Mouse (Mus musculus) lung, embryonic 14.5 days (tissue): ENCODE measurements around the gene Grin2c. TPM values are rescaled to one million over a fixed set of nuclear protein-coding genes. Genes with fewer than 3 reads are reported as not detected.

Source experiments
- ATAC-seq: fragments of 200-750 bp; cut with Nextera tagmentation; 2 replicates; pipeline ENCODE4 v1.8.0; 2017; ENCODE audit warnings: mild to moderate bottlenecking, moderate TSS enrichment, moderate library complexity; ENCODE audit not compliant: insufficient read depth
- DNase-seq: peaks from one replicate; pipeline ENCODE4 v3.0.0-alpha.2; 2015
- H3K27ac ChIP-seq: fragments of 300-500 bp; sonication (generic); 2 replicates; pipeline ENCODE4 v1.5.1; 2014; ENCODE audit warnings: low read depth, mild to moderate bottlenecking, moderate library complexity
- H3K27me3 ChIP-seq: fragments of 300-500 bp; sonication (generic); 2 replicates; pipeline ENCODE4 v1.6.1; 2014; ENCODE audit warnings: low read length, control low read depth; ENCODE audit not compliant: insufficient read depth
- H3K36me3 ChIP-seq: fragments of 300-500 bp; sonication (generic); 2 replicates; pipeline ENCODE4 v1.6.1; 2014; ENCODE audit warnings: control low read depth; ENCODE audit not compliant: insufficient read depth
- H3K4me1 ChIP-seq: fragments of 300-500 bp; sonication (generic); 2 replicates; pipeline ENCODE4 v1.6.1; 2014; ENCODE audit warnings: antibody characterized with exemption, control low read depth; ENCODE audit not compliant: insufficient read depth
- H3K4me2 ChIP-seq: fragments of 300-500 bp; sonication (generic); 2 replicates; pipeline ENCODE4 v1.6.1; 2014; ENCODE audit warnings: mild to moderate bottlenecking
- H3K4me3 ChIP-seq: fragments of 300-500 bp; sonication (generic); 2 replicates; pipeline ENCODE4 v1.5.1; 2014; ENCODE audit warnings: low read depth, low read length
- H3K9ac ChIP-seq: fragments of 300-500 bp; sonication (generic); 2 replicates; pipeline ENCODE4 v1.6.1; 2014
- H3K9me3 ChIP-seq: fragments of 300-500 bp; sonication (generic); 2 replicates; pipeline ENCODE4 v1.6.1; 2016; ENCODE audit warnings: low read depth, low read length, control low read depth
- CTCF ChIP-seq: IDR thresholded peaks from 2 replicates; pipeline ENCODE4 v1.5.1; 2016; ENCODE audit warnings: antibody characterized with exemption, low read depth
- WGBS: fragments of 180-500 bp; shearing (Covaris S2); extraction: QIAGEN DNeasy Blood & Tissue Kit; methylation state at CpG from one replicate; pipeline ENCODE4 v1.1.7; 2014; 5-methylcytosine and 5-hydroxymethylcytosine counted together
- polyA plus RNA-seq: library from polyadenylated mRNA; unstranded; fragments of >200 nt; fragmentation: Nextera tagmentation; extraction: Ambion mirVana; gene quantifications from 2 replicates; pipeline ENCODE4 v1.2.1, GENCODE M21; 2014

The Grin2c gene
- polyA plus RNA-seq, 1 experiment from 2014 or later = not detected

DNA sequence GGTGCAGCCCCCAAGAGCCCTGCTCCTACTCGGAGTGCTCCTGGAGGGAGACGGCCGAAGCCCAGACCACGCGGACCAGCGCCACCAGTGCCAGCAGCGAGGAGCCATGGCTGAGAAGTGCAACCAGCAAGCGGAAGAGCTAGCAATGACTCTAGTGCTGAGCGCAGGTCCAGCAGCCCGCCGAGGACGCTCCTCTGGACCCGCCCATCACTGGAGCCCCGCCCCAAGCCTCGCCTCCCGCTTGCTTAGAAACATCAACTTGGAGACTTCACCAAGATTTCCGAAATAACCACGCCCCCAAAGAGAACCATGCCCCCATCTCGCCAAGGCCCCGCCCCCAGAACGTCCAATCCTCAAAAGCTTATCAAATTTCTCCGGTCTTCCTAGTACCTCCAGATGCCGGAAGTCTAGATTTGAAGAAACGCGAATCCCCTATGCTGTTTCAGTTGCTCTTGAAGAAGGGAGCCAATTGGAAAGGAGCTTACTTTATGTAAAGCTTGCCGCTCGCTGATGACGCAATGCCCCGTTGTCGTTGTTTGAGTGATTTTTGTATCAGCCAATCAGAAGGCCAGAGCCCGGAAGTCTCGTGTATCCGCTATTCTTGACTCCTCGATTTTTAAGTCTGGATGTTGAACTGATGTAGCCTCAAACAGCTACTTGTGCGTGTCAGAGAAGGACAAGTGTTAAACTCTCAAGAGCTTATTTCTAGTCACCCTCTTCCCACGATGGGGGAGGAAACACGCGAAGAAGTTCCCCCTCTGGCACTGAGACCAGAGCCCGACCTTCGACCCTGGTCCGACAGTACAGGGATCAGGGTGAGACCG is 9.9 kb upstream of the Grin2c start, which contains the start of gene Fdxr:
Gene Fdxr (minus strand): TSS at position 271 of the 824 bp plus-strand sequence.
- Histone ChIP-seq H3K27ac (peak within 1 kb of the TSS; percentile 65), H3K36me3 (no peaks in the 10 kb centered on the region), H3K4me1 (0 out of 2 replicates have a peak, but pooled peaks cover 9% of the 10 kb centered on the region), H3K4me3 (peak within 1 kb of the TSS; percentile 48), H3K27me3 (no peaks in the 10 kb centered on the region), H3K9ac (peak within 1 kb of the TSS; percentile 62), H3K4me2 (peak within 1 kb of the TSS; percentile 80), H3K9me3 (no peaks in the 10 kb centered on the region)
- peak; percentile 97 for ATAC-seq
- WGBS = under 1% methylated on average over 42 of the region's 42 CpGs
- DNase-seq = peak; percentile 100
- 0 out of 2 replicates have a peak, but pooled peaks have one; percentile 20 for TF ChIP-seq CTCF

DNA sequence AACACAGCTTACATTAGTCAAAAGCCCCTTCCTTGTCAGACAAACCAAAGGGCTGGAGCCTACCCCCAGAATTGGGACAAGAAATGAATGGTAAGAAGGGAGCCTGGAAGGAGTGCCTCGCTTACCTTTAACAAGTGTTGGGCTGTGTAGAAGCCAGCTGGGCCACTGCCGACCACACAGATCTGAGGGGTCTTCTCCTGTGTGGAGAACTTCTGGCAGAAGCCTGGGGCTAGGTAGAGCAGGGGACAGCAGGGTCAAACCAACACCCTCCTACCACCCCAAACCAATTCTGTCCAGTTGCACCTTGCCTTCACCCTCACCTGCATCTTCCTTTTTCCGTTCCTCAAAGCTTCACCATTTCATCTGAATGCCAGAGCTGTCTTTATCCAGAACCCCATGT is 8.9 kb upstream of the Grin2c start:
- Histone ChIP-seq H3K4me3 (peak overlapping the region; percentile 48), H3K9me3 (no peaks in the 10 kb centered on the region), H3K4me2 (peak overlapping the region; percentile 75), H3K36me3 (no peaks in the 10 kb centered on the region), H3K4me1 (0 out of 2 replicates have a peak, but pooled peaks cover 9% of the 10 kb centered on the region), H3K27me3 (no peaks in the 10 kb centered on the region), H3K27ac (no peak overlapping the region), H3K9ac (peak overlapping the region; percentile 62; the same call in 1 of the 2 replicates)
- ATAC-seq = no peak
- DNase-seq = no peak
- 55% methylated on average over 3 of the region's 3 CpGs for WGBS
- TF ChIP-seq CTCF = no peak

DNA sequence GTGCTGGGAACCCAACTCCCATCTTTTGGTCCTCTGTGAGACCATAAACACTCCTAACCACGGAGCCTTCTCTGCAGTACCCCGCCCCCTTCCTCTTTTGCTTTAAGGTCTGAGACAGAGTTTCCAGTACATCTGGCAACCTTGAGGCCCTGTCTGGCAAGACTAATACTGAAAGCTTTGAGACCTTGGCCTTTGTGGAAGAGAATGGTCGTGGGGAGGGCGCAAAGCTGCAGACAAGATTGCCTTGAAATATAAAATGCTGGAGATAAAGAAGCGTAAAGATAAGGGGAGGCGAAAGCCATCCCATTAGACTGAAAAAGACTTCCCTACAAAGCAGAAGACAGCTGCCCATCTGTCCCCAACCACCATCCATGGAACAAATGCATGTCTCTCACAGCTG is 8.5 kb upstream of the Grin2c start:
- no peaks in the 10 kb centered on the region for H3K9me3 ChIP-seq
- H3K4me3 ChIP-seq = no peak overlapping the region
- no peak overlapping the region for H3K27ac ChIP-seq
- 64% methylated on average over 6 of the region's 6 CpGs for WGBS
- H3K36me3 ChIP-seq = no peaks in the 10 kb centered on the region
- TF ChIP-seq CTCF = no peak
- H3K27me3 ChIP-seq = no peaks in the 10 kb centered on the region
- 0 out of 2 replicates have a peak, but pooled peaks cover 9% of the 10 kb centered on the region for H3K4me1 ChIP-seq
- peak overlapping the region; percentile 75; the same call in 1 of the 2 replicates for H3K4me2 ChIP-seq
- no peak for ATAC-seq
- DNase-seq = no peak
- H3K9ac ChIP-seq = no peak overlapping the region

DNA sequence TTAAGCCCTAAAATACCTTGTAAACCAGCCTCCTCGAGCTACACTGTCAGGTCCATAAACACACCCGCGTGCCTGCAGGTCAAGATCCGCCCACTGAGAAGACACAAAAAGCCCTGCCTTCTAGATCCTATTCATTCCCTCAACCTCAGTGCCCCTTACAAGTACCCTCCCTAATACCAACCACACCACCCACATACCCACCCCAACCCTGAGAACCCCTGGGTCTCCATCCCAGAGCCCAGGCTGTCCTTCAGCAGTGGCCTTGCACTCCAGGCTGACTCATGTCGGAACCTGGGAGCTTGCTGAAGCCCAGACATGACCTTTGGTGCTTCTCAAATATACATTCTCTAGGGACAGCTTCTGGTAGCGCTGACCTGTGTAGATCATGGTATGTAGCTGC is 7.7 kb upstream of the Grin2c start:
- 89% methylated on average over 6 of the region's 6 CpGs for WGBS
- Histone ChIP-seq H3K36me3 (no peaks in the 10 kb centered on the region), H3K9ac (no peak overlapping the region), H3K4me3 (no peak overlapping the region), H3K9me3 (no peaks in the 10 kb centered on the region), H3K27ac (no peak overlapping the region), H3K27me3 (peaks cover 1% of the 10 kb centered on the region; the same call in 1 of the 2 replicates), H3K4me2 (no peak overlapping the region), H3K4me1 (0 out of 2 replicates have a peak, but pooled peaks cover 9% of the 10 kb centered on the region)
- no peak for DNase-seq
- no peak for ATAC-seq
- no peak for TF ChIP-seq CTCF

DNA sequence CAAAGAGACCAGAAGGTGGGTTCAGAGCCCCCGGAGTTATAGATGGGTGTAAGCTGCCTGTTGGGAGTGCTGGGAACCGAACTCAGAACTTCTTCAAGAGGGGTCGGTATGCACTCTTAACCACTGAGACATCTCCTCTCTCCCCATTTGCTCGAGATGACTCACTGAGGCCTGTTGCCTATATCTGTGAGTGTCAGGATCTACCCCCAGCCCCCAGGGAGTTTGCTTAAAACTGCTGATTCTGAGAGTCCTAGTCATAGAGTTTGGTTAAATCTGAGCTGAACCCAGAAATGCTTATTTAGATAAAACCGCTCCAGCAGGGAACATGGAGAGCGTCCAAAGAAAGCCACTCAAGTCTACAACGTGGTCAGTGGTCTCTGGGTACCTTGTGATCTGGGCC is 7.1 kb upstream of the Grin2c start:
- ATAC-seq = no peak

DNA sequence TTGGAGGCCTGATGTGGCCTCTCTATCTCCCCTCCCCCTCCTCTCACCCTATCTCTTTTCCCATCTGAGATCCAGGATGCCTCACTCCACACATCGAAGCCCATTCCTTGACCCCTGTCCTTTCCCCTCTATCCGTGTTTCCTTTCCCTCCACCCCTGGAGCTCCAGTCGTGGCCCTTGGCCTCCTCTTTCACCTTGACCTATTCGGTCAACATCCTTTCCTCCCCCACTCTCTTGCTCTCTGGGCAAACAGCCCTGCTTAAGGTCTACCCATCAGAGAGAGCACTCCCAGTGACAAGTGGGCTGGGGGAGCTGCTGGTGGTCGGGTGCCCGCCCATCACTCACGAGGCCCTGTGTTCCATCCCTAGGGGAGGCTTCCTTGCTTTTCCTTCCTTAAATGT is 6.7 kb upstream of the Grin2c start:
- H3K36me3 ChIP-seq = 0 out of 2 replicates have a peak, but pooled peaks cover 6% of the 10 kb centered on the region
- no peak for TF ChIP-seq CTCF
- H3K9ac ChIP-seq = no peak overlapping the region
- H3K9me3 ChIP-seq = no peaks in the 10 kb centered on the region
- 47% methylated on average over 7 of the region's 7 CpGs for WGBS
- DNase-seq = no peak
- peaks cover 12% of the 10 kb centered on the region for H3K27me3 ChIP-seq
- H3K4me1 ChIP-seq = 0 out of 2 replicates have a peak, but pooled peaks cover 9% of the 10 kb centered on the region
- H3K4me2 ChIP-seq = no peak overlapping the region
- H3K4me3 ChIP-seq = no peak overlapping the region
- no peak overlapping the region for H3K27ac ChIP-seq
- ATAC-seq = no peak

More for the DNA sequence above, 7.1 kb upstream of the Grin2c start:
- H3K27ac ChIP-seq = no peak overlapping the region
- WGBS = 73% methylated on average over 7 of the region's 7 CpGs
- peaks cover 7% of the 10 kb centered on the region for H3K27me3 ChIP-seq
- 0 out of 2 replicates have a peak, but pooled peaks cover 9% of the 10 kb centered on the region for H3K4me1 ChIP-seq
- H3K9me3 ChIP-seq = no peaks in the 10 kb centered on the region
- no peak overlapping the region for H3K4me2 ChIP-seq
- no peak overlapping the region for H3K9ac ChIP-seq
- H3K4me3 ChIP-seq = no peak overlapping the region
- no peak for DNase-seq
- 0 out of 2 replicates have a peak, but pooled peaks cover 3% of the 10 kb centered on the region for H3K36me3 ChIP-seq
- TF ChIP-seq CTCF = no peak

DNA sequence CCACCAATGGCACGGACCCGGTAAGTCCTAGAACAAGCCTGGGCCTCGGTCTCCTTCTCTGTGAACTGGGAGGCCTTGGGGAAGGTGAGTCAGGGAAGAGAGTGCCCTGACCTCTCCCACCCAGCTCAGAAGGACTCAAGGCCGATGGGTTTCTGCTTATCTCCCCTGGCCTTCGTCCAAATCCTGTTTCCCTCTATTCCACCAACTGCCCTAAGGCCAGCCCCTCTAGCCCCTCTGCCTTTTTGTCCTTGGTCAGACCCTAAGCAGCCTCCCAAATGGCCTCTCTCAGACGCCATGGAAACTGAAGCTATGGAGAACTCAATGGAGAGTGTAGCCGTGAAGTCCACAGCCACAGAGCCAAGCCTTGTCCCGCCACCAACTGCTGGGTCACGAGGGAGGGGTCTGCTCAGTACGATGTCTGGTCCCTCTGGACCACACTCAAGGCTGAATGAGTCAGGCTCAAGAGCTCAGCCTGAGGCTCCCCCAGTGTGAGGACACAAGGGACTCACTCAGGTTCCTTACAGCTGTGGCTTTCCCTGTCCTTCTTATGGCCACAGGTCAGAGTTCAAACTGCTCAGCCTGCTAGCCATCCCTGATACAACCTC is 6.0 kb upstream of the Grin2c start:
- no peak for TF ChIP-seq CTCF
- H3K27me3 ChIP-seq = peaks cover 19% of the 10 kb centered on the region
- WGBS = 72% methylated on average over 10 of the region's 10 CpGs
- H3K9me3 ChIP-seq = no peaks in the 10 kb centered on the region
- H3K4me1 ChIP-seq = 0 out of 2 replicates have a peak, but pooled peaks cover 8% of the 10 kb centered on the region
- 0 out of 2 replicates have a peak, but pooled peaks cover 6% of the 10 kb centered on the region for H3K36me3 ChIP-seq
- no peak for ATAC-seq
- no peak overlapping the region for H3K27ac ChIP-seq
- DNase-seq = no peak
- H3K4me2 ChIP-seq = no peak overlapping the region
- no peak overlapping the region for H3K9ac ChIP-seq
- H3K4me3 ChIP-seq = no peak overlapping the region
